Mouse (Mus musculus) layer of hippocampus, adult 18-20 months (tissue): ENCODE measurements around the gene Trim12c. TPM values are rescaled to one million over a fixed set of nuclear protein-coding genes. Genes with fewer than 3 reads are reported as not detected.

ENCODE experiments used
- total RNA-seq, 2 experiments: library from RNA; stranded (reverse); gene quantifications; 2 replicates each; pipeline ENCODE4 v1.2.3; 2021

Trim12c gene
- total RNA-seq, 2 experiments from 2014 or later = 1.4 to 1.6 TPM

Other genes with a start within 250 kb of the Trim12c start
- not detected for gene Olfr646, start 248.5 kb downstream of the Trim12c start, total RNA-seq
- gene Ubqln5, start 223.5 kb downstream of the Trim12c start, total RNA-seq = not detected
- not detected for gene Olfr643, start 216.0 kb downstream of the Trim12c start, total RNA-seq
- gene Ubqln3, start 210.1 kb downstream of the Trim12c start, total RNA-seq = not detected
- not detected for gene Ubqlnl, start 202.8 kb downstream of the Trim12c start, total RNA-seq
- not detected for gene Olfm5, start 188.5 kb downstream of the Trim12c start, total RNA-seq
- under 1 TPM; 0.10 to 0.25 TPM for gene Olfr648, start 170.0 kb downstream of the Trim12c start, total RNA-seq
- gene Olfr649, start 157.4 kb downstream of the Trim12c start, total RNA-seq = not detected
- gene Trim6, start 134.6 kb downstream of the Trim12c start, total RNA-seq = under 1 TPM in 1 of 2 experiments, not detected in 1; 0.22 TPM
- 1 to 10 TPM; 1.6 to 1.7 TPM for gene Trim34a, start 108.9 kb downstream of the Trim12c start, total RNA-seq
- under 1 TPM; 0.42 to 0.63 TPM for gene Trim5, start 65.3 kb downstream of the Trim12c start, total RNA-seq
- gene Trim12a, start 37.9 kb downstream of the Trim12c start, total RNA-seq = 1 to 10 TPM; 2.8 to 3.2 TPM
- gene Trim34b, start 23.9 kb downstream of the Trim12c start, total RNA-seq = under 1 TPM in 1 of 2 experiments, not detected in 1; 0.27 TPM
- gene Trim30b, start 16.5 kb upstream of the Trim12c start, total RNA-seq = not detected
- not detected for gene Trim30c, start 47.5 kb upstream of the Trim12c start, total RNA-seq
- gene Trim30a, start 111.8 kb upstream of the Trim12c start, total RNA-seq = under 1 TPM; 0.84 to 0.92 TPM
- under 1 TPM; 0.81 to 0.97 TPM for gene Trim30d, start 154.5 kb upstream of the Trim12c start, total RNA-seq
- gene Olfr651, start 196.8 kb upstream of the Trim12c start, total RNA-seq = not detected
- gene Olfr652, start 207.5 kb upstream of the Trim12c start, total RNA-seq = not detected
- not detected for gene Olfr653, start 224.0 kb upstream of the Trim12c start, total RNA-seq
- gene Olfr654, start 233.7 kb upstream of the Trim12c start, total RNA-seq = not detected
- gene Olfr655, start 248.4 kb upstream of the Trim12c start, total RNA-seq = not detected